Mouse (Mus musculus): ENCODE results near the gene Ramp2. TPM values are rescaled to one million over a fixed set of nuclear protein-coding genes. Genes with fewer than 3 reads are reported as not detected.

The Ramp2 gene
- 49.3 and 59.1 TPM in 2 replicates for polyA plus RNA-seq (2015; fragmentation: Nextera tagmentation; extraction: Ambion mirVana)

DNA sequence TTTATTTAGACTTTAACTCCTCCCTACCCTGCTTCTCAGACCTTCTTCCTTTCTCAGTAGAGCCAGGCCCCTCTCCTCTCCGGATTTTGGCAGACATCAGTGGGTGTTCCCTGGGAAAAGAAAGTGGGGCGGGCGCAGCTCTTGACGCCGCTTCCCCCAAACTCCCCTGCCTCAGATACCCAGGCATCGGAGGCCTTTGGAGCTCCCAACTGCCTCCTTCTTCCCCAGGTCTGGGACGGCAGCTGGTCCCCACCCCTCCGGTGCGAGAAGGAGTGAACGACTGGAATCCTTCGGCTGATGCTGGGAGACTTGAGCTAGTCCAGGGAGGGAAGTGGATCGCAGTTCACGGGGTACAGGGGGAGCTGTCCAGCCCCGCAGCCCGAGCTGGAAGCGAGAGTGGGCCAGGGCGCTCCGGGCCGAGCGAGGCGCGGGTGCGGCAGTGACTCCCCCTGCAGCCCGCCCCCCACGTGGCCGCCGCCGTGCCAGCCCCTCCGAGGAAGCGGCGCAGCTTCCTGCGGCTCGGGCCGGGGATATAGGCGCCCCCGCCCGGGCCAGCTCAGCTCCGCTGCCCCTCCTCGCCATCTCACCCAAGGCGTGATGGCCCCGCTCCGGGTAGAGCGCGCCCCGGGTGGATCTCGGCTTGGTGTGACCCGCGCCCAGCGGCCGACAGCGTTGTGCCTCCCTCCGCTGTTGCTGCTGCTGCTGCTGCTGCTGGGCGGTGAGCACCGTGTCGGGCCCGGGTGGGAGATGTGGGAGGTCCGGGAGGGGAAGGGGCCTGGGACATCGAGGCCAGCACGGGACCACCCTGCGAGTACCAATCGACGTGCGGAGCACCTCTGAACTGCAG, at the start of gene Ramp2:
Gene Ramp2, plus strand, starts transcription at position 174 of the 847 bp plus-strand sequence.

DNA sequence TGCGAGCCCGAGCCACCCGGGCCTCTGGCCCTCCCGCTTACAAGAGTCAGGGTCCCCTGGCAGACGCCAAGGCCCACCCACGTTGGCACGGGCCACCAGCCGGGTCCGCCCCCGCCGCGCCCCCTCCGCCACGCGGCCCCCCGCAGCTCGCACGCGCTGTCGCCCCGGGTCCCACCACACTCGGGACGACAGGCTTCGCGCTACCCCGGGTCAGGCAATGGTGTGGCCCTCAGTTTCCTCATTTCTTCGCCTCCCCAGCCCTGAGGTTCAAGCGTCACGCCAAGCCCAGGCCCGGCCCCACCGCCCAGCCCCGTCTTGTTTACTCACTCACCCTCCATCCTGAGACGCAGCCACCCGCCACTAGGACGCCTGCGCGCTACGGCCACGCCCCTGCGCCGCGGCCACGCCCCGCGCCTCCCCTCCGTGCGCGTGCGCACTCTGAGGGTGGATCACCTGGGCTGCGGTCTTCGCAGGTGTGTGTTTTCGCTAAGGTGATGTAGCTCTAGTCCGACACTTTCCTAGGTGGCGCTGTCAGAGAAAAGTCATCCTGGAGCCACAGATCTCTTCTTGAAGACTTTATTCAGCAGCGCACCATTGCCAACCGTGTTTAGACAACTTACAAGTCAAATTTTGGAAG, 19.6 kb upstream of the Ramp2 start, which contains the start of gene Ezh1:
Gene Ezh1, minus strand, starts transcription at position 399 of the 637 bp plus-strand sequence.

GRCm38 (mm10) chr11:101253613-101254389, 8.0 kb downstream of the Ramp2 start, which contains the start of gene Vps25:
Vps25 (plus strand) TSS chr11:101253707.

GRCm38 (mm10) chr11:101259948-101260825, 14.4 kb downstream of the Ramp2 start, which contains the start of gene Wnk4:
Wnk4 (plus strand) TSS chr11:101260567.

GRCm38 (mm10) chr11:101278223-101279192, 32.7 kb downstream of the Ramp2 start, which contains the start of the genes Cntd1 and Coa3:
Cntd1 (plus strand) TSS chr11:101279012.
Coa3 (minus strand) TSS chr11:101279114.

DNA sequence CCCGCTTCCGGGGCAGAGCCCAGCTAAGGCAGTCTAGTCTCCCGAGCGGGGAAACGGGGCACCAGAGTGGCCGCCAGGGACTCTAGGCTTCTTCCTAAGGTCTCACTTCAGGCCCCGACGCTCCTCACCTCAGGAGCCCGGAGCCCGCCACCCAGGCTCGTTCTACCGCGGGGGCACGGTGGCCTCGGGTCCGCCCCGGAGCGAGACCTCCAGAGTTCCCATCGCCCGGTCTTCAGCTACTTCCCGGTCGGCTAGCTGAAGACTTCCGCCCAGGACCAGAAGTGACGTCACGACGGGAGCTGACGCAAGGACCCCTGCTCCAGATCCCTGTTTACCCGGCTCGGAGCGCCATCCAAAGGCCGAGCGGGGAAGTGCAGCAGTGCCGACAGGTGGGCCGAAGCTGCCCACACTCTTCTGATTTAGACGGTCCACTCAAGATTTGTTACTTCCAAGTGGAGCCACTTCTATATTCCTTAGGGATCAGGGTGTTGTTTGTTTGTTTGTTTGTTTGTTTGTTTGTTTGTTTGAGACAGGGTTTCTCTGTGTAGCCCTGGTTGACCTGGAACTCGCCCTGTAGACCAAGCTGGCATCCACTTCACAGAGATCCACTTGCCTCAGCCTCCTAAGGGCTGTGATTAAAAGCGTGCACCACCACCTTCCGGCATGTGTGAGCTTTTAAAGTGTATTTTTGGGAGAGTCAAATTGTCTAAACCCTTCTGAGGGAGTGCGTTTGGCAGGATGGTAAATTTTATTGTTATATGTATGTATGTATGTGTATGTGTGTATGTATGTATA, 56.4 kb downstream of the Ramp2 start, which contains the start of gene Becn1:
Gene Becn1, minus strand, starts transcription at position 283 of the 795 bp plus-strand sequence.

Other genes with a start within 250 kb of the Ramp2 start
- 51.3 and 56.7 TPM in 2 replicates for gene Atp6v0a1, start 236.6 kb upstream of the Ramp2 start, polyA plus RNA-seq (2015; fragmentation: Nextera tagmentation; extraction: Ambion mirVana)
- 16.3 and 19.0 TPM in 2 replicates for gene Naglu, start 176.0 kb upstream of the Ramp2 start, polyA plus RNA-seq (2015; fragmentation: Nextera tagmentation; extraction: Ambion mirVana)
- 0.16 TPM in 1 of 2 replicates, not detected in the other for gene Hsd17b1, start 167.6 kb upstream of the Ramp2 start, polyA plus RNA-seq (2015; fragmentation: Nextera tagmentation; extraction: Ambion mirVana)
- gene Coasy, start 163.5 kb upstream of the Ramp2 start, polyA plus RNA-seq (2015; fragmentation: Nextera tagmentation; extraction: Ambion mirVana): 18.1 and 18.4 TPM in 2 replicates
- gene Mlx, start 158.8 kb upstream of the Ramp2 start, polyA plus RNA-seq (2015; fragmentation: Nextera tagmentation; extraction: Ambion mirVana): 21.3 and 26.0 TPM in 2 replicates
- gene Psmc3ip, start 150.6 kb upstream of the Ramp2 start, polyA plus RNA-seq (2015; fragmentation: Nextera tagmentation; extraction: Ambion mirVana): 9.1 and 9.5 TPM in 2 replicates
- gene Retreg3, start 126.1 kb upstream of the Ramp2 start, polyA plus RNA-seq (2015; fragmentation: Nextera tagmentation; extraction: Ambion mirVana): 16.2 TPM in 2 replicates
- gene Tubg1, start 126.1 kb upstream of the Ramp2 start, polyA plus RNA-seq (2015; fragmentation: Nextera tagmentation; extraction: Ambion mirVana): 29.7 and 31.9 TPM in 2 replicates
- 3.0 and 3.1 TPM in 2 replicates for gene Tubg2, start 90.1 kb upstream of the Ramp2 start, polyA plus RNA-seq (2015; fragmentation: Nextera tagmentation; extraction: Ambion mirVana)
- 1.3 TPM in 2 replicates for gene Cntnap1, start 75.5 kb upstream of the Ramp2 start, polyA plus RNA-seq (2015; fragmentation: Nextera tagmentation; extraction: Ambion mirVana)
- gene Plekhh3, start 74.7 kb upstream of the Ramp2 start, polyA plus RNA-seq (2015; fragmentation: Nextera tagmentation; extraction: Ambion mirVana): 14.0 and 14.4 TPM in 2 replicates
- gene Ccr10, start 70.6 kb upstream of the Ramp2 start, polyA plus RNA-seq (2015; fragmentation: Nextera tagmentation; extraction: Ambion mirVana): 0.14 and 0.24 TPM in 2 replicates
- 10.8 and 11.8 TPM in 2 replicates for gene Ezh1, start 19.6 kb upstream of the Ramp2 start, polyA plus RNA-seq (2015; fragmentation: Nextera tagmentation; extraction: Ambion mirVana)
- 102 and 109 TPM in 2 replicates for gene Vps25, start 7.7 kb downstream of the Ramp2 start, polyA plus RNA-seq (2015; fragmentation: Nextera tagmentation; extraction: Ambion mirVana)
- gene Wnk4, start 14.5 kb downstream of the Ramp2 start, polyA plus RNA-seq (2015; fragmentation: Nextera tagmentation; extraction: Ambion mirVana): 1.3 and 2.3 TPM in 2 replicates
- gene Cntd1, start 33.0 kb downstream of the Ramp2 start, polyA plus RNA-seq (2015; fragmentation: Nextera tagmentation; extraction: Ambion mirVana): 0.35 and 0.41 TPM in 2 replicates
- gene Coa3, start 33.1 kb downstream of the Ramp2 start, polyA plus RNA-seq (2015; fragmentation: Nextera tagmentation; extraction: Ambion mirVana): 170 and 173 TPM in 2 replicates
- gene Becn1, start 56.3 kb downstream of the Ramp2 start, polyA plus RNA-seq (2015; fragmentation: Nextera tagmentation; extraction: Ambion mirVana): 107 and 110 TPM in 2 replicates
- gene Psme3, start 70.2 kb downstream of the Ramp2 start, polyA plus RNA-seq (2015; fragmentation: Nextera tagmentation; extraction: Ambion mirVana): 61.2 and 66.0 TPM in 2 replicates
- 0.31 and 0.41 TPM in 2 replicates for gene Aoc2, start 79.0 kb downstream of the Ramp2 start, polyA plus RNA-seq (2015; fragmentation: Nextera tagmentation; extraction: Ambion mirVana)
- gene Aoc3, start 84.6 kb downstream of the Ramp2 start, polyA plus RNA-seq (2015; fragmentation: Nextera tagmentation; extraction: Ambion mirVana): 16.2 and 16.9 TPM in 2 replicates
- gene G6pc, start 121.5 kb downstream of the Ramp2 start, polyA plus RNA-seq (2015; fragmentation: Nextera tagmentation; extraction: Ambion mirVana): 0.23 TPM in 2 replicates
- gene Aarsd1, start 171.6 kb downstream of the Ramp2 start, polyA plus RNA-seq (2015; fragmentation: Nextera tagmentation; extraction: Ambion mirVana): 22.9 and 26.4 TPM in 2 replicates
- 4.0 and 5.9 TPM in 2 replicates for gene Gm27029, start 178.8 kb downstream of the Ramp2 start, polyA plus RNA-seq (2015; fragmentation: Nextera tagmentation; extraction: Ambion mirVana)
- gene Rundc1, start 179.1 kb downstream of the Ramp2 start, polyA plus RNA-seq (2015; fragmentation: Nextera tagmentation; extraction: Ambion mirVana): 10.5 and 11.5 TPM in 2 replicates
- 20.4 and 24.3 TPM in 2 replicates for gene Ptges3l, start 179.3 kb downstream of the Ramp2 start, polyA plus RNA-seq (2015; fragmentation: Nextera tagmentation; extraction: Ambion mirVana)
- gene Rpl27, start 196.3 kb downstream of the Ramp2 start, polyA plus RNA-seq (2015; fragmentation: Nextera tagmentation; extraction: Ambion mirVana): 267 and 271 TPM in 2 replicates
- 35.7 and 39.5 TPM in 2 replicates for gene Ifi35, start 202.4 kb downstream of the Ramp2 start, polyA plus RNA-seq (2015; fragmentation: Nextera tagmentation; extraction: Ambion mirVana)
- 7.1 and 8.2 TPM in 2 replicates for gene Rnd2, start 219.0 kb downstream of the Ramp2 start, polyA plus RNA-seq (2015; fragmentation: Nextera tagmentation; extraction: Ambion mirVana)
- 80.4 and 88.7 TPM in 2 replicates for gene Vat1, start 220.2 kb downstream of the Ramp2 start, polyA plus RNA-seq (2015; fragmentation: Nextera tagmentation; extraction: Ambion mirVana)